Mouse (Mus musculus) telencephalon, adult 2 months (tissue): ENCODE measurements around the gene Mllt10.

Experiments
- DNase-seq: peaks from one replicate; pipeline ENCODE4 v3.0.0-alpha.2; 2011; ENCODE audit warnings: low read depth, low spot score

Gene Mllt10

DNA sequence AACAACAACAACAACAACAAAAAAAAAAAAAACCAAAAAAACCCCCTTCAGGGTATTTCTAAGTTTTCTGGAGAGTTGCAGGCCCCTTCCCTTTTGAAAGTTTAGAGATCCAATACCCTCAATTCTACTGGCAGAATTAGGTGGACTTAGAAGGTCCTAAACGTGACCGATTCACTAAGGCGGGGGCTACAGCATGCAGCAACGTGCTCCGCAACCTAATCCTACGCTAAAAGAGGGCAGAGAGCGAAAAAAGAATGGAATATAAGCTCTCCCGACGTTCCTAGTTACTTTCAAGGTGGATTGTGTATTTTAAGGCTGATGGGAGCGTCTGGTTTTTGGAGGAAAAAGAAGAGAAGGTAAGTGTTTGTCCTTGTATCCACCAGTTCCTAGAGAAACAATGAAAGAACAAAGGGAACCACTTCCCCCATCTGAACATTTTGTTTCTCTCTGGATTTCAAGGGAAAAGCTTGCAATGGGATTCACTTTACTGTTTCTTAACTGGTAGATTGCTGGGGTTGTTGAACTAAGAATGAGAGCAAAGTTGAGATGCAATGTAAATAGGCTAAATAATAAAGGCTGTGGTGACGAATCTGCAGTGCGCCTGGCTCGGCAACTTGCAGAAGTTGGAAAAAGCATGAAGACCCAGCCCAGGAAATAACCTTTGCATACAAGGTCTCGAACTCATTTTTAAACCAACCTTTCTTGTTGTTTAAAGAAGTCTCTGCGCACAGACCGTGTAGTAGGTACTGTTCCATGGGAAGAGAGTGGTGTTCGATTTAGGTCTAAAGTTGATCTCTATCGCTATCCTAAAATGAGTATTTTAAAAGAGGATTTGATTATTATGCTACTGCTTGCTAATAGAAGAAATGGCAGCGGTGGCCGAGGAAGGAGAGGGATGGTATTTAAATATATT, at the start of gene Mllt10:
Gene Mllt10, plus strand, starts transcription at position 222 of the 913 bp plus-strand sequence.
- no peak for DNase-seq

- DNase-seq: no peak
These were observed 43.8 kb upstream of the Mllt10 start for GRCm38 (mm10) chr2:18011226-18011625.

DNA sequence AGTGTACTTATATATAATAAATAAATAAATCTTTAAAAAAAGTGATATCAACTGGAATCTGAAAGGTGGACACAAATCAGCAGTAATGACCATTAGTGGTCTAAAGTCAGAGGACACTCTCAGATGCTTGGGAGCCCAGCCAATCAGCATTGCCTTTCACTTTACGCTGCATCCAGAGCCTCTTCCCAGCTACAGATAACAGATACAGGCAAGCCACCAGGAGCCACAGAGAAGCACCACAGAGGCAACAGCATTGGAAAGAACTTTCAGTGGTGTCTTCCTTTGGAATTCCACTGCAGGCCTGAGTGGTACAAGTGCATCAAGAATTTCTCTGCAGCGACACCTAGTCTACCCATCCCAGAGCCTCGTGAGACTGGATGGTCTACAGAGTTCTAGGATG, 42.2 kb upstream of the Mllt10 start:
- no peak for DNase-seq

GRCm38 (mm10) chr2:18015581-18015980, 39.5 kb upstream of the Mllt10 start:
- no peak for DNase-seq

- DNase-seq: no peak
These were observed 38.4 kb upstream of the Mllt10 start for GRCm38 (mm10) chr2:18016639-18017038.

DNA sequence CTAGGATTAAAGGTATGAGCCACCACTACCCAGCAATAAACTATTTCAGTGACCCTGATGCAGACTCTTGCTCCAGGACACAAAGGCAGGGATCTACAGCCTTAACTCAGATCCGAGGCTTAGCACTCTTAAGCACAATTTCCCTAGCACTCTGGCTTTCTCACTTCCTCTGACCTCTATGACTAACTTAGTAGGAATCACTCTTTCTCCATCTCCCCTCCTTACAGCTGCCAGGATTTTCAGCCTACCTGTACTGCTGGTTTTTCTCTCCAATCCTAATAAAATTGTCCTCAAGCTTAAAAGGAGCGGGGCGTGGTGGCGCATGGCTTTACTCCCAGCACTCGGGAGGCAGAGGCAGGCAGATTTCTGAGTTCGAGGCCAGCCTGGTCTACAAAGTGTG, 37.7 kb upstream of the Mllt10 start:
- no peak for DNase-seq

- no peak for DNase-seq
These were observed 35.9 kb upstream of the Mllt10 start for GRCm38 (mm10) chr2:18019122-18019521.

DNA sequence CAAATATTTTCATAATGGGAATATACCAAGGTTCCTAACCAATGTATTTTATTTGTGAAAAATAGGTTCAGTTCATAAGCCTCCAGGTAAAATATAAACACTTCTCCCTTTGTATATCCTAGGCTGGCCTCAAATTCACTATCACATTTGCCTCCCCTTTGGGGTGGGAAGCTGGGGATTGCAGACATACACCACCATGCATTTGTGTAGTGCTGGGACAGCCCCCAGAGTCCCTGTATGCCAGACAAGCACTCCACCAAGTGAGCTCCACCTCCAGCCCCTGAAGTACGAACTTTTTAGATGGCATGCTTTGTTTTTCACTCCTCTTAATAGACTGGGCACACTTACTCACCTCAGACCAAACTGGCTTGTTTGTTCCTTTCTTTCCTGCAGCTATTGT, 32.2 kb upstream of the Mllt10 start:
- no peak for DNase-seq

DNA sequence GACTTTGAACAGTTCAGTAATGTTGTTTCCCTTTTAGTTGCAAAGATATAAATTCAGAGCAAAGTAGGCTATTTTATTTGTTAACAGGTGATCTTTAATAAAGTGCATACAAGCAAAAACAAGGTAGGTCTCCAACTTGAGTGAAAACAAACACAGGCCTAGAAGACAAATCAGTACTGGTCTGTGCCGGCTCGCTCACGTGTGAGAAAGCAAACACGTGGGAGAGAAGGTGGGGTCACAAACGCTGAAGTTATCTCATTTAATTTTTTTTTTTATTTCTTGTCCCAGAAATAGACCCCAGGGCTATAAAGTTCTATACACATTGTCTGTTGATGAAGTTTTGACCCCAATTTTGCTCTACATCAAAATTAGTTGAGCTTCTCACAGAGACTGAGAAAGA, 29.9 kb upstream of the Mllt10 start:
- no peak for DNase-seq

DNA sequence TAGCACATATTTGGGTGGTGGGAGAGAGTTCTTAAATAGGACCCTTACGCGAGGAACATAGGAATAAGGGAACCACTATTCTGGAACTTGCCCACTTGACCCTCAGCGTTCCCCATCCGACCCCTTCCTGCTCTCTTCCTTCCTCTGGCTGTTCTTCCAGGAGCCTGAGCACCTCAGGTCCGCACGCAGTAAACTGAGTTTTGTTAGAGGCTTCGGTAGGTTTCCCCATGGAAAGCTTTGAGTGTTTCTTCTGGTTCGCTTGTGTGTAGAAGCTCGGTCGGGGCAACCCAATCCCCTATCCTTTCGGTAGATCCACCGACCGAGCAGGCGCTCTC, 29.3 kb upstream of the Mllt10 start:
- no peak for DNase-seq

DNA sequence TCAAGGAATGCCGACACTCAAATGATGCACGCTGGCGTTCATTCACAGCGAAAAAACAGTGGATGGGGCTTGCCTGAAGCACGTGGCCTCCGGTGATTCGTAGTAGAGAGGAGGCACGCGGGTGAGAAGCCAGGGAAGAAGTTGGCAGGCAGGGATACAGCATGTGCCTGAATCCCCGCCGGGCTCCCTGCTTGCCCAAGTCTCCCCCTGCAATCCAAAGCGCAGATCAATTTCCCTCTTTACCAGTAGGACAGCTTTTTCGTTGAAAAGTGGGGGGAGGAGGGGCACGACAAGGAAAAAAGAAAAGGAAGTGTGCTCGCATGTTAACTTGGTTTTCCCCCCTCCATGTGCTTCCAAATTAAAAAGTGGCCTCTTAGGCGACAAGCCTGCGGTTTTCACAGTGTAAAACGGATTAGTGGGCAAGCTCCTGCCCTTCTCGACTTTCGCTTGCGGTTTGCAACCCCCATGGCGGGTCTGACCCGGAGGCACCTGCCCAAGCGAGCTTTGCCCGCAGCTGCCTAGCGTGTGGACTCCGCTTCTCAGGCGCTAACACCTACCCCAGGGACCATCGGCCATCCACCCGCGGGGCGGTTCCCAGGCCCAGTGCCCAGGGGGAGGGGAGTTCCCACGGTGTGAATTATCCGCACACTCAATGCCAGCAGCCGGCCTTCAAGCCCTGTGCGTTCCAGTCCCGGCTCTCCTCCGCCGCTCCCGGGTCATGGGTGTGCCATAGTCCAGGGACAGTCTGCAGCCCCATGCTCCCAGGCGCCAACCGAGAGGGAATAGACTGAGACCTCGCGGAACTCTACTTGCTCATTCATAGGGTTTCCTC, 28.7 kb upstream of the Mllt10 start:
- no peak for DNase-seq

GRCm38 (mm10) chr2:18027448-18028139, 27.4 kb upstream of the Mllt10 start:
- peak; percentile 74 for DNase-seq

DNA sequence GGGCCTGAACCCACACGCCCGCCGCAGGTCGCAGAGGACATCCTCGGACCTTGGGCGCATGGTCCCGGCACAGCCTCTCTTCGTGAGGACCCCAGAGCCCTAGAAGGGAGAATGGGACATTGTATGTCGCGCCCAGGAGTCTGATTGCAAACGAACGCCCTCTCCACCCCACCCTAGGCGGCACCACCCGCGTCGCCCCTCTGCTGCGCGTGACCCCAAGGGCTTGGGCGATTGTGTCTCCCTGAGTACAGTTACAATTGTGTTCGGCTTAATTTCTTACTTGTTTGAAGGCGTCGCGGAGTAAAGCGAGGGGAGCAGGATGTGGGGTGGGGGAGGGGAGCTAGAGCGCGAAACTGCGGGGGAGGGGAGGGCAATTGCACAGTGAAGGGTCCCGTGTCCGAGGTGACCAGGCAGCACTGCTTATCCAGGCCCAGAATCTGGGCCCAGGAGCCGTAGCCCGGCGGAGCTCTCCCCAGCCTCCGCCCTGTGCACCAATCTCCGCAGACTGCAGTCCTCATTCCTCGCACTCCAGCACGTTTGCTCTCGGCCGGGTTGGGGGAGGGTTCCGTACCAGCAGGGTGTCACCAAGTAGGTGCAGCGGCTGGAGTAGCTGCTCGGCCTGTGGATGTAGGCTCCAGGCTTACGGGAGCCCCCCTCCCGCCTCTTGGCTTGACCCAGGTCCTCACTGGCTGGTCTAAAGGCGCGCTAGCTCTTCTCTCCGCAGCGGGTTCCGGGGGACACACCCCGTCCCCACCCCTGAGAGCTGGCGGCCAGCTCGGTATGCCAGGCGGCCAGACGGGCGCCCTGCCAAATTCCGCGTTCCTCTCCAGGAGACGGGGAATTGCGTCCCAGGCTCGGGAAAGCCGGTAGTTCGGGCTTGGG, 26.7 kb upstream of the Mllt10 start:
- no peak for DNase-seq

DNA sequence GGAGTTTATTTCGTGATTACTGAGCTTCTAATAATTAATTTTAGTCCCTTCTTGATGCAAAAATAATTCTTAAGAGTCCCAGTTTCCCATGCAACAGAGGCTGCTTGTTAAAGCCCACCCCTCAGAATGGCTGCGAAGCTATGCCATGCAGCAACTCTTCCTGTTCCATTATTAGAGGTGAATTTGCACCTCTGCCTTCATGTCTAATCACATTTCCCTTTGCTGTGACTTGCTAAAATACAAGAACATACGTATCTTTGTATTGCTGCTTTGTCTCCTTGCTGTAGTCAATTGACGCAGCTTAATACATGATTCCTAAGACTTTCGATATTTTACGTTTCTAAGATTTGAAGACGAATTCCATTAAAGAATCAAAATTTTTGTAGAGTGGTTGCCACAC, 25.4 kb upstream of the Mllt10 start:
- no peak for DNase-seq

DNA sequence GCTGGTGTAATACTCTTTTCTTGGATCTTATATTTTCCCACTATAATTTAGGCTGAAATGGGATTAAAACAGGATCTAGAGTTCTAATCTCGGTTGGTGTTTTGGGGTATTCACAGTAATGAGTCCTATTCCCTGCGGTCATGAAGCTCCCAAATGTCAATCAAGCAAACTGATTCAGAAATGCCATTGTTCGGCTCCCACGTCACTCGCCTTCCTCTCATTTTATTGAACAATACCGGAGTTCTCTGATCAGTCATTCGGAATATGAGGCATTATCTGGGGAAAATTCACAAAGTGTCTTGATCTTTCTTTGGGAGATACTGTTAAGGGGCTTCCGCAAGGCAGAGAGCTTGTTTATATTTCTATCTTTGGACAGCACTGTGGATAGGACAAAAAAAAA, 24.5 kb upstream of the Mllt10 start:
- no peak for DNase-seq

GRCm38 (mm10) chr2:18031271-18031821, 23.7 kb upstream of the Mllt10 start:
- DNase-seq: no peak

- no peak for DNase-seq
These were observed 23.1 kb upstream of the Mllt10 start for GRCm38 (mm10) chr2:18031831-18032537.

DNA sequence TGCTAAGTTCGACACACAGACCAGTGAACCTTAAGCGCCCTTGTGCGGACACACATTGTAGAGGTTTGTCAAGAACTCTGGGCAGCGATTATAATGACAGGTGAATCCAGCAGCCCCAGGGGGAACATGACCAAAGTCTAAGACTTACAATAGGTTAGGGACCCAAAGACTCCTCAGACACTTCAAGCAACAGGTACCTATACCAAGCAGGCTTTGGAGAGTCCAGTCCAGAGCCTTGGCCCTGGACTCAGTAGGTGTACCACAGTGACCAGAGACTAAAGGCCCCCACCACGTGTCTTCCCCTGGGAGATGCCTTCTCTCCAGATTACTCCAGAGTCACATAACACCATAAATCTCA, 22.5 kb upstream of the Mllt10 start:
- no peak for DNase-seq

DNA sequence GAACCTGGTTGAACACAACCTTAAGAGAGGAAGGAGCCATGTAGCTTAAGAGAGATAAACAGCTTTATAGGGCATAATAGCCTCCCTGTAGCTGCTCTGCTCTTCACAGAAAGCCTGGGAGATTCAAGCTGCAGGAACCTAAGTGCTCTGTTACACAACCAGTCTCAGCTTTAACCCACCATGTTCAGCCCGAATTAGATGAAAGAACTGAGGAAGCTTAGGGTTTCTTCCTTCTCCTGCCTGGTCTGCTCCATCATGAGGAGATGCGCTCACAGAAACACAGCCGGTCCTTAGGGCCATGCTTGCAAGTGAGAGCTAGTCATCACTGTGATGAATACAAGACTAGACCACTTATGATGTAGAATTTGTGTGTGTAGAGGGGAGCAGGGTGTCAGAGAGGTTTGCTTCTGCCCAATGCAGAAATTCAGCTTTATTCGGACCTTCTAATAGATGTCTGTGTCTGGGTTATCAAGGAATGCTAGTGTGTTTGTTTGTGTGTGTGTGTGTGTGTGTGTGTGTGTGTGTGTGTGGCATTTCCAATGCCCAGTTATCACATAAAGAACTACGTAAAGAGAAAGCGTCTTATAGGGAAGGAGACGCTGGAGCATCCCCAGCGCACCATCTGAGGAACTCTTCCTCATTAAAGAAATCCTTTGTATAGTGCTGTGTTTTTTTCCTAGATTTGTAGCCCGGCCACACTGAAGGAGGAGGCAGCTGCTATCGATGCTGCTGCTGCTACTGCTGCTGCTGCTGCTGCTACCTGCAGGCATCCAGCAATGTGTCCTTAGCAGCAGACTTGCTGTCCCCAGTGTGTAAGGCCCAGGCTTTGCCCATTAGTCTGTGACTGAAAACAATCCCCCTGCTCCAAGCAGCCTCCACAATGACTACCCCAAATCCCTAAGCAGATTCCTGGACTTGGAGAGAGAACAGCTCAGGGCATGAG, 21.6 kb upstream of the Mllt10 start:
- no peak for DNase-seq
